Mouse (Mus musculus) effector memory CD4-positive, alpha-beta T cell, adult 7 months (primary cell): ENCODE results near the gene Dcp1b. TPM values are rescaled to one million over a fixed set of nuclear protein-coding genes. Genes with fewer than 3 reads are reported as not detected.

Source experiments
- polyA plus RNA-seq: library from polyadenylated mRNA; unstranded; fragments of 100-300 nt; shearing (Covaris generic); gene quantifications from one replicate; pipeline ENCODE4 v1.2.1, GENCODE M21; 2017

Dcp1b gene
- polyA plus RNA-seq: 16.0 TPM

GRCm38 (mm10) chr6:119175078-119175853, at the start of gene Dcp1b:
Dcp1b (plus strand) TSS chr6:119175253.

GRCm38 (mm10) chr6:119196382-119197305, 21.6 kb downstream of the Dcp1b start, which contains the start of gene Cacna1c:
Cacna1c (minus strand) TSS chr6:119196418.

GRCm38 (mm10) chr6:119236241-119236640, 61.2 kb downstream of the Dcp1b start, which contains the start of gene Cacna2d4:
Cacna2d4 (plus strand) TSS chr6:119236526.

Other genes with a start within 250 kb of the Dcp1b start
- gene Cacna1c, start 21.2 kb downstream of the Dcp1b start, polyA plus RNA-seq: 1.1 TPM
- 1.2 TPM for gene Cacna2d4, start 61.3 kb downstream of the Dcp1b start, polyA plus RNA-seq
- gene Lrtm2, start 155.5 kb downstream of the Dcp1b start, polyA plus RNA-seq: not detected
- gene Adipor2, start 242.5 kb downstream of the Dcp1b start, polyA plus RNA-seq: 40.2 TPM